In genomic region chr9:96752603-96753114, GRCm38 (mm10) we compare ENCODE assay signal across 8 mouse cellular contexts. TPM values are rescaled to one million over a fixed set of nuclear protein-coding genes. Genes with fewer than 3 reads are reported as not detected.
DNase-seq lines count a peak whose midpoint lies in the region; ATAC-seq and TF ChIP-seq lines count a peak whose summit lies in the region.

TSS of gene Zbtb38 (minus strand) at chr9:96752831.

- peak; percentile 69 for ATAC-seq in embryonic facial prominence, embryonic 15.5 days (ENCODE audit: insufficient number of reproducible peaks, low FRiP score, low TSS enrichment, low read depth)
- ATAC-seq in heart, embryonic 11.5 days (replicated peaks; ENCODE audit: insufficient number of reproducible peaks, low FRiP score, low TSS enrichment), result peak; percentile 86
- peak; percentile 88 for ATAC-seq in kidney, embryonic 14.5 days (ENCODE audit: low FRiP score, low TSS enrichment)
- peak; percentile 72 for ATAC-seq in limb, embryonic 13.5 days (ENCODE audit: low FRiP score, low read depth)
- peak; percentile 58; the same call in 1 of the 2 replicates for ATAC-seq in midbrain, embryonic 16.5 days

- TF ChIP-seq POLR2A in testis, adult 2 months (IDR thresholded peaks at IDR 0.05; ENCODE audit: control insufficient read depth, low read depth, low read length), result no peak

- H3K27me3 ChIP-seq in embryonic facial prominence, embryonic 15.5 days, result no peaks in the 10 kb centered on the region
- H3K27me3 ChIP-seq in heart, embryonic 11.5 days (ENCODE audit: control insufficient read depth, insufficient read depth, low read length), result no peaks in the 10 kb centered on the region
- H3K27me3 ChIP-seq in kidney, embryonic 14.5 days (ENCODE audit: control insufficient read depth, insufficient read depth, low read length), result no peaks in the 10 kb centered on the region
- H3K27me3 ChIP-seq in limb, embryonic 13.5 days, result no peaks in the 10 kb centered on the region
- no peaks in the 10 kb centered on the region for H3K27me3 ChIP-seq in midbrain, embryonic 16.5 days (ENCODE audit: control insufficient read depth, insufficient read depth, low read depth, low read length)
- H3K27me3 ChIP-seq in testis, adult 2 months (ENCODE audit: control insufficient read depth, insufficient read depth, low read length), result no peaks in the 10 kb centered on the region

- H3K4me3 ChIP-seq in embryonic facial prominence, embryonic 15.5 days (replicated peaks), result no peak within 1 kb of the TSS
- H3K4me3 ChIP-seq in heart, embryonic 11.5 days (ENCODE audit: low read depth, low read length), result no peak within 1 kb of the TSS
- H3K4me3 ChIP-seq in kidney, embryonic 14.5 days (ENCODE audit: low read length), result no peak within 1 kb of the TSS
- no peak within 1 kb of the TSS for H3K4me3 ChIP-seq in limb, embryonic 13.5 days
- H3K4me3 ChIP-seq in midbrain, embryonic 16.5 days (ENCODE audit: low read depth, low read length), result no peak within 1 kb of the TSS
- H3K4me3 ChIP-seq in testis, adult 2 months (ENCODE audit: control insufficient read depth, low read depth, low read length), result peak within 1 kb of the TSS; percentile 3; the same call in 1 of the 2 replicates

- DNase-seq in 3T3-L1 (ENCODE audit: low read depth, low spot score), result peak; percentile 77
- DNase-seq in adrenal gland, postnatal 10 days, result peak; percentile 93

- H3K27ac ChIP-seq in embryonic facial prominence, embryonic 15.5 days (replicated peaks), result no peak within 1 kb of the TSS; the same call in 1 of the 2 replicates
- H3K27ac ChIP-seq in heart, embryonic 11.5 days (ENCODE audit: low read depth, low read length), result peak within 1 kb of the TSS; percentile 90
- no peak within 1 kb of the TSS for H3K27ac ChIP-seq in kidney, embryonic 14.5 days (ENCODE audit: low read depth, low read length)
- H3K27ac ChIP-seq in limb, embryonic 13.5 days, result 0 out of 2 replicates have a peak within 1 kb of the TSS, but pooled peaks have one; percentile 10
- H3K27ac ChIP-seq in midbrain, embryonic 16.5 days (ENCODE audit: low read length), result no peak within 1 kb of the TSS
- no peak within 1 kb of the TSS for H3K27ac ChIP-seq in testis, adult 2 months (ENCODE audit: control insufficient read depth, insufficient read depth, low read depth, low read length)

- H3K36me3 ChIP-seq in embryonic facial prominence, embryonic 15.5 days, result no peaks in the 10 kb centered on the region
- no peaks in the 10 kb centered on the region for H3K36me3 ChIP-seq in heart, embryonic 11.5 days (ENCODE audit: control insufficient read depth, insufficient read depth, low read length)
- H3K36me3 ChIP-seq in kidney, embryonic 14.5 days (ENCODE audit: control insufficient read depth, insufficient read depth, low read length), result no peaks in the 10 kb centered on the region
- no peaks in the 10 kb centered on the region for H3K36me3 ChIP-seq in limb, embryonic 13.5 days
- H3K36me3 ChIP-seq in midbrain, embryonic 16.5 days (ENCODE audit: control insufficient read depth, insufficient read depth, low read length), result no peaks in the 10 kb centered on the region
- H3K36me3 ChIP-seq in testis, adult 2 months (ENCODE audit: control insufficient read depth, insufficient read depth, low read length), result no peaks in the 10 kb centered on the region

- no peaks in the 10 kb centered on the region for H3K9me3 ChIP-seq in embryonic facial prominence, embryonic 15.5 days (replicated peaks)
- H3K9me3 ChIP-seq in heart, embryonic 11.5 days (replicated peaks; ENCODE audit: control insufficient read depth, low read length), result no peaks in the 10 kb centered on the region; the same call in 1 of the 2 replicates
- no peaks in the 10 kb centered on the region for H3K9me3 ChIP-seq in kidney, embryonic 14.5 days (ENCODE audit: control insufficient read depth, low read length)
- no peaks in the 10 kb centered on the region for H3K9me3 ChIP-seq in limb, embryonic 13.5 days
- no peaks in the 10 kb centered on the region for H3K9me3 ChIP-seq in midbrain, embryonic 16.5 days (replicated peaks; ENCODE audit: control insufficient read depth, low read length, poor library complexity, severe bottlenecking)

- no peak within 1 kb of the TSS for H3K9ac ChIP-seq in embryonic facial prominence, embryonic 15.5 days
- H3K9ac ChIP-seq in heart, embryonic 11.5 days (ENCODE audit: low read depth, low read length), result peak within 1 kb of the TSS; percentile 44; the same call in 1 of the 2 replicates
- H3K9ac ChIP-seq in kidney, embryonic 14.5 days (ENCODE audit: low read depth, low read length), result no peak within 1 kb of the TSS
- H3K9ac ChIP-seq in limb, embryonic 13.5 days, result peak within 1 kb of the TSS; percentile 39
- H3K9ac ChIP-seq in midbrain, embryonic 16.5 days (ENCODE audit: low read depth, low read length), result no peak within 1 kb of the TSS

- H3K4me1 ChIP-seq in embryonic facial prominence, embryonic 15.5 days, result peaks cover 12% of the 10 kb centered on the region
- H3K4me1 ChIP-seq in heart, embryonic 11.5 days (ENCODE audit: control insufficient read depth, insufficient read depth, low read length), result peaks cover 15% of the 10 kb centered on the region
- no peaks in the 10 kb centered on the region for H3K4me1 ChIP-seq in kidney, embryonic 14.5 days (ENCODE audit: control insufficient read depth, insufficient read depth, low read length)
- peaks cover 4% of the 10 kb centered on the region for H3K4me1 ChIP-seq in limb, embryonic 13.5 days
- no peaks in the 10 kb centered on the region for H3K4me1 ChIP-seq in midbrain, embryonic 16.5 days (ENCODE audit: control insufficient read depth, insufficient read depth, low read length)
- H3K4me1 ChIP-seq in testis, adult 2 months (ENCODE audit: control insufficient read depth, insufficient read depth, low read length), result peaks cover 7% of the 10 kb centered on the region

- no peak within 1 kb of the TSS for H3K4me2 ChIP-seq in embryonic facial prominence, embryonic 15.5 days (replicated peaks)
- H3K4me2 ChIP-seq in heart, embryonic 11.5 days, result peak within 1 kb of the TSS; percentile 15
- H3K4me2 ChIP-seq in kidney, embryonic 14.5 days (replicated peaks; ENCODE audit: low read depth, low read length), result no peak within 1 kb of the TSS
- no peak within 1 kb of the TSS for H3K4me2 ChIP-seq in limb, embryonic 13.5 days (replicated peaks)
- no peak within 1 kb of the TSS for H3K4me2 ChIP-seq in midbrain, embryonic 16.5 days (ENCODE audit: low read length)

- no peak for TF ChIP-seq CTCF in testis, adult 2 months (IDR thresholded peaks at IDR 0.05; ENCODE audit: control insufficient read depth, insufficient read depth, insufficient replicate concordance, low read depth, low read length)

- 51% methylated on average over 15 of the region's 15 CpGs for WGBS in embryonic facial prominence, embryonic 15.5 days
- WGBS in heart, embryonic 11.5 days (ENCODE audit: insufficient replicate concordance), result 33% methylated on average over 15 of the region's 15 CpGs
- WGBS in kidney, embryonic 14.5 days, result 30% methylated on average over 15 of the region's 15 CpGs
- 61% methylated on average over 15 of the region's 15 CpGs for WGBS in limb, embryonic 13.5 days
- 44% methylated on average over 14 of the region's 15 CpGs for WGBS in midbrain, embryonic 16.5 days

RNA-seq across cellular contexts. Expression of gene Zbtb38, which starts in this region (rescaled TPM):
- 10 to 100 TPM; 35.7 to 37.8 TPM for total RNA-seq in adrenal gland, postnatal 10 days (2021)
- polyA plus RNA-seq in embryonic facial prominence, embryonic 15.5 days (2015; fragmentation: Nextera tagmentation; extraction: Ambion mirVana), result 21.2 and 22.1 TPM in 2 replicates
- 22.7 and 24.7 TPM in 2 replicates for polyA plus RNA-seq in heart, embryonic 11.5 days (2014; fragmentation: Nextera tagmentation; extraction: Ambion mirVana)
- 15.6 and 20.5 TPM in 2 replicates for polyA plus RNA-seq in kidney, embryonic 14.5 days (2014; fragmentation: Nextera tagmentation; extraction: Ambion mirVana)
- 14.1 and 14.4 TPM in 2 replicates for polyA plus RNA-seq in limb, embryonic 13.5 days (2015; fragmentation: Nextera tagmentation; extraction: Ambion mirVana)
- 57.1 and 58.1 TPM in 2 replicates for polyA plus RNA-seq in midbrain, embryonic 16.5 days (2015; fragmentation: Nextera tagmentation; extraction: Ambion mirVana)
- 2.2 and 2.4 TPM in 2 replicates for polyA plus RNA-seq in testis, adult 2 months (2012; rRNA removed)

Comparison
In these comparisons a context has a peak if more than half of its experiments do, and no peak if none do; other contexts are left out.
1. H3K27ac ChIP-seq: peak in heart, embryonic 11.5 days (single experiment) and limb, embryonic 13.5 days (single experiment); none in embryonic facial prominence, embryonic 15.5 days (single experiment), kidney, embryonic 14.5 days (single experiment), midbrain, embryonic 16.5 days (single experiment) and testis, adult 2 months (single experiment).
2. H3K9ac ChIP-seq: peak in heart, embryonic 11.5 days (single experiment) and limb, embryonic 13.5 days (single experiment); none in embryonic facial prominence, embryonic 15.5 days (single experiment), kidney, embryonic 14.5 days (single experiment) and midbrain, embryonic 16.5 days (single experiment).
3. Peak in every context shown above with its lines, with median percentiles within 50 percentile points of each other: ATAC-seq.